Mouse (Mus musculus): ENCODE measurements around the gene Phip.

Phip gene

GRCm38 (mm10) chr9:82877078-82877477, 98.2 kb downstream of the Phip start:
- DNase-seq (ENCODE audit: low spot score in 2 of 2) = no peak

- DNase-seq (ENCODE audit: low spot score in 2 of 2) = no peak
Observed at GRCm38 (mm10) chr9:82867698-82868097, 107.6 kb downstream of the Phip start.

DNA sequence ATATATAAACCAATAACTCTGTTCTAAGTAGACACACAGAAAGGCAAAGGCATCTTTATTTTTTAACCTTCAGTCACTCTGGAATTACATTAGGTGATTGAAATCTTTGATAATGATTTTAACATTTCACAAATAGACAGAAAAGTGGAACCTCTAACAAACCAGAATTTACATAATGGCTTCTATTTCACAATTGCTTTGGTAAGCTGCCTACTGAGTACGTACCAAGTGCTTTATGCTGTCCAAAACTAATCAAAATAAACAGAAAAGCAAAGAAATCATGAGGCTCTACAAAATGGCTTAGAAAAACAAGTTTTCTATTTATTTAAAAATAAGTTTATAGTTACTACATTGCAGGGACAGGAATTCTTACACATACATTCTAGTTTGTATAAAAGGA, 109.2 kb downstream of the Phip start:
- no peak for DNase-seq (ENCODE audit: low spot score in 2 of 2)

DNA sequence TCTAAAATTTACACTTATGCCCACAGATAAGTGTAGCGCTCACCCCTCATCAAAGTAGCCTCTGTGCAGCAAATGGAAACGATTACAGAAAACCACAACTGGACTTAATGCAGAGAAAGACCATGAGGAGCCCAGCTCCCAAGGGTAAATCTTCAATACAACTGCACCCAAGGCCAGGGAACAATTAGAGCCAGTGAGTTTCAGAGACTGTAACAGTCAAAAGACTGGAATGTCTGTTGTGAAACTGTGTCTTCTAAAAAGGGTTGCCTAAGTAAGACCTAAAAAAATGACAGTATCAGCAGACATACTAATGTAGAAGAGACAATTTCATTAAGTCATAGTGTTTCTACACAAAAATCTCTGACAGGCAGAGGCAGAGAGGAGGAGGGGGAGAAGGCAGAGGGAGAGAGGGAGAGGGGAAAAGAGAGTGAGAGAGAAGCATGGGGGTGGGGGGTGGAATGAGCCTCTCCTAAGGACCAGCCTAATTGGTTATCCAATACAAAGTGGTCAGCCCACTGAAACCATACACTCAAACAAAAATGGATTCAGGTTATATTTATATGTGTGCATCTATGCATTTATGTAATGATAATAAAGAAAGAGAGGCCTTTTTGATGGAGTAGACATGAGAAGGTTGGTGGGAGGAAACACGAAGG, 113.4 kb downstream of the Phip start:
- no peak for DNase-seq (ENCODE audit: low spot score in 2 of 2)

DNA sequence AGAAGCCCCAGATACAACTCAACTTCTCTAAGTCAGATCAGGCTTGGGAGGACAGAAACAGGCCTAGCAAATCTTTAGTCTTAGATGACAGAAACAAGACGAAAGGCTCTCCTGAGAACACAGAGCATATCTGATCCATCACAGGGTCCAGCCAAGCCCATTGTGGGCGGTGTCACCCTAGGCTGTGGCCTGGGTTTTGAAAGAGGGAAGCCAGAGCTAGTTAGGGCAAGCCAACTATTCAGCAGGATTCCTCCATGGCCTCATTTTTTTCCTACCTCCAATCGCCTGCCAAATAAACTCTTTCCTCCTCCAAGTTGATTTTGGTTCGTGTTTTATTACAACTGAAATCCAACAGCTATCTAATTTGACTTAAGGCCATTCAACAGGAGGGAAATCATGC, 114.0 kb downstream of the Phip start:
- DNase-seq (ENCODE audit: low spot score in 2 of 2) = no peak

- DNase-seq (ENCODE audit: low spot score in 2 of 2) = no peak
Observed at GRCm38 (mm10) chr9:82860805-82861204, 114.5 kb downstream of the Phip start.

GRCm38 (mm10) chr9:82856241-82856640, 119.1 kb downstream of the Phip start:
- DNase-seq (ENCODE audit: low spot score in 2 of 2) = peak in 1 of 2 experiments; percentile 29

GRCm38 (mm10) chr9:82854973-82855614, 120.2 kb downstream of the Phip start:
- peak; percentile 57 to 62 for DNase-seq (ENCODE audit: low spot score in 2 of 2)

- no peak for DNase-seq (ENCODE audit: low spot score in 2 of 2)
Observed at GRCm38 (mm10) chr9:82854040-82854439, 121.3 kb downstream of the Phip start.

DNA sequence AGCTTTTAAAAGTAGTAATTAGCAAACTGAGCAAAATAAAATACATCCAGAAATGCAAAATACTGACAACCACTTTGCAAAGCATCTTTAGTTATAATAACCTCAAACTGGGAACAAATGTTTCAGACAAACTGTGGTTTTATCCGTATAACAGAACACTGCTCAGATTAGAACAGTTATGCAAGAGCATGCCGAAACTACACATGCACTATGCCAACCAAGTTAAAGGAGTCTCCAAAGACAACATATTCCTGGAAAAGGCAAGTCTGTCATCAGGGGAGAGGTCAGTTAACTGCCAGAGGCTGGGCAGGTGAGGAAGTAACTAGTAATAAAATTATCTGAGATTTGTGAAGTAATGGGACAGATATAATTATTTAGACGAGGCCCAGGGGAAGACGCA, 132.6 kb downstream of the Phip start:
- no peak for DNase-seq (ENCODE audit: low spot score in 2 of 2)

DNA sequence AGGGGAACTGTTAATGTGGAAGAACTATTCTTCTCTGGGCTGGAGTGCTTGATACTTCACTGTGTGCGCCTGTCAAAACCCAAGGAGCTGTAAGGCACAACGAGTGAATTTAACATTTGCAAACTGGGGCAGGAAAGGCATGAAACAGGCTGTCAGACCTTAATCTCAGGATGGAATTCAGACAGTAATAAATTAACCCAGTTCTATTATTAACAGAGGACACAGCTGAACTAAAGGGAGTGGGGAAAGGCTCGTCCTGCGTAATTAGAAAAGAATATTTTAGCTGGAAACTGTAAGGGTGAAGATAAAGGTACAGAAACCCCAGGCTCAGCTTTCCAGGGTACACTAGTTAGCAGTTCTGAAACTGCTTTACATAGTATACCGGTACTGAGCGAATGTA, 139.4 kb downstream of the Phip start:
- DNase-seq (ENCODE audit: low spot score in 2 of 2) = no peak

- no peak for DNase-seq (ENCODE audit: low spot score in 2 of 2)
Observed at GRCm38 (mm10) chr9:82831891-82832290, 143.4 kb downstream of the Phip start.

- DNase-seq (ENCODE audit: low spot score in 2 of 2) = peak; percentile 91
Observed at GRCm38 (mm10) chr9:82829693-82830430, 145.5 kb downstream of the Phip start.

- no peak for DNase-seq (ENCODE audit: low spot score in 2 of 2)
Observed at GRCm38 (mm10) chr9:82829007-82829689, 146.2 kb downstream of the Phip start, which contains the start of gene Irak1bp1. TSS of gene Irak1bp1 (plus strand) at chr9:82829540.

- DNase-seq (ENCODE audit: low spot score in 2 of 2) = no peak
Observed at GRCm38 (mm10) chr9:82826426-82826825, 148.9 kb downstream of the Phip start.
